Mouse (Mus musculus): ENCODE data around the gene Pnrc1. TPM values are rescaled to one million over a fixed set of nuclear protein-coding genes. Genes with fewer than 3 reads are reported as not detected.

The Pnrc1 gene
- polyA plus RNA-seq, 1 experiment from 2014 or later = 86.2 TPM

DNA sequence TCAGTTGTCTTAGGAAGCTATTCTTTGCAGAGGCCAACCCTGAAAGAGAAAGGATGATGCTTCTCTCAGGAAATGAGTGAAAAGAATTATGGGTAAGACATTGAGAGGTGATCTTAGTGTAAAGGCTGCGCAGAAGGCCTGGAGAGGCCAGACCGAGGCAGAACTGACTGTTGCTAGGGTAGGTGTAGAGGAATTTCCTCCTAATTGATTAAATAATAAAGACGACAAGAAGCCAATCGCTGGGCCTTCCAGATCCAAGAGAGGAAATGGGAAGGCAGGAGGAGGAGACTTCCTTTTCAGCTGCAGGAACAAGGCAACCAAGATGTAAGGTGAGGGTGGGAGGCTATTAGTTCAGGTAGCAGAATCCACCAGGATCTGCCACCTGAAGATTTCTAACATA, 35.3 kb downstream of the Pnrc1 start:
- 78% methylated on average over 4 of the region's 4 CpGs for WGBS

DNA sequence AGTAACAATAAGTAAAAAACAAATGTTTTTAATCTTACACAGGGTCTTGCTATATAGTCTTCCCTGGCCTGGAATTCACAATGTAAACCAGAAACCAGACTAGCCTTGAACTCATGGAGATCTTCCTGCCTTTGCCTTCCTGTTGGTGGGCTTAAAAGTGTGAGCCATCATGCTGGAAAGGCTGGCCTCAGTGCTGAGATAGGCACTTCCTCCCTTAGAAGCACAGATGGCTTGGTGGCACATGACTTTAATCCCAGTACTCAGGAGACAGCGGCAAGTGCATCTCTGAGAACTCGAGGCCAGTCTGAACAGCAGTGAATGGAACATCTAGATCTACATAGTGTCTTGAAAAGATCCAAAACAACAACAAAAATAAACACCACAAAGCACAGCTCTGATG, 39.1 kb downstream of the Pnrc1 start:
- Histone ChIP-seq H3K9ac (ENCODE audit: low read length) (no peak overlapping the region), H3K27me3 (ENCODE audit: control insufficient read depth, insufficient read depth, low read length) (no peaks in the 10 kb centered on the region), H3K4me2 (ENCODE audit: low read depth, low read length) (no peak overlapping the region), H3K27ac (ENCODE audit: low read length) (no peak overlapping the region), H3K4me3 (ENCODE audit: low read length) (no peak overlapping the region), H3K9me3 (replicated peaks; ENCODE audit: control insufficient read depth, low read length) (no peaks in the 10 kb centered on the region), H3K36me3 (ENCODE audit: control insufficient read depth, insufficient read depth) (peaks cover 2% of the 10 kb centered on the region; the same call in 1 of the 2 replicates), H3K4me1 (ENCODE audit: control insufficient read depth, insufficient read depth, low read length) (peaks cover 12% of the 10 kb centered on the region)
- ATAC-seq (replicated peaks; ENCODE audit: extremely low read depth, insufficient read depth, low FRiP score) = no peak
- WGBS = 85% methylated on average over 2 of the region's 2 CpGs

More for the DNA sequence above, 35.3 kb downstream of the Pnrc1 start:
- no peak overlapping the region for H3K4me3 ChIP-seq (ENCODE audit: low read length)
- H3K4me1 ChIP-seq (ENCODE audit: control insufficient read depth, insufficient read depth, low read length) = peaks cover 5% of the 10 kb centered on the region
- no peaks in the 10 kb centered on the region for H3K9me3 ChIP-seq (replicated peaks; ENCODE audit: control insufficient read depth, low read length)
- no peak overlapping the region for H3K27ac ChIP-seq (ENCODE audit: low read length)
- no peaks in the 10 kb centered on the region for H3K27me3 ChIP-seq (ENCODE audit: control insufficient read depth, insufficient read depth, low read length)
- no peak overlapping the region for H3K4me2 ChIP-seq (ENCODE audit: low read depth, low read length)
- no peaks in the 10 kb centered on the region for H3K36me3 ChIP-seq (ENCODE audit: control insufficient read depth, insufficient read depth)
- ATAC-seq (replicated peaks; ENCODE audit: extremely low read depth, insufficient read depth, low FRiP score) = no peak
- H3K9ac ChIP-seq (ENCODE audit: low read length) = no peak overlapping the region

DNA sequence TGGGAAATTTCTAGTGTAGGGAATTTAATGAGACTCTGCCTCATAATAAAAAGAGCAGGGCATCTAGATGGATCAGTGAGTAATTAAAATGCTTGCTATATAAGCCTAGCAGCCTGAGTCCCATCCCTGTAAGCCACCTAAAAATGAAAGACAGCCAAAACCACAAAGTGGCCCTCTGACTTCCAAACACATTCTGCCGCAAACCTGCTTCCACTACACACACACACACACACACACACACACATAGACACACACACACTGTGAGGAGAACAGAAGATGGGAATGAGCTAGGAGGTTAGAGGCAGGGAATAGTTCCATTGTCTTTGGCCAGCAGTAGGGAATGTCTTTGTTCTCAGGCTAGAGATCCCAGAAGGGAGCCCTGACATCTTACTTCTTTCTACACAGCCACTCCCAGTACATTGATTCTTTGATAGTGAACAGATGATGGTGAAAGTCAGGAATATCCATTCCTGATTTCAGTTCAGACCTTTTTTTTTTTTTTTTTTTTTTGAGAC, 40.2 kb downstream of the Pnrc1 start:
- no peaks in the 10 kb centered on the region for H3K27me3 ChIP-seq (ENCODE audit: control insufficient read depth, insufficient read depth, low read length)
- H3K4me1 ChIP-seq (ENCODE audit: control insufficient read depth, insufficient read depth, low read length) = peaks cover 22% of the 10 kb centered on the region
- no peak overlapping the region for H3K9ac ChIP-seq (ENCODE audit: low read length)
- H3K4me3 ChIP-seq (ENCODE audit: low read length) = no peak overlapping the region
- no peak for ATAC-seq (replicated peaks; ENCODE audit: extremely low read depth, insufficient read depth, low FRiP score)
- WGBS = 79% methylated on average over 1 of the region's 1 CpGs
- 0 out of 2 replicates have a peak overlapping the region, but pooled peaks have one; percentile 10 for H3K27ac ChIP-seq (ENCODE audit: low read length)
- H3K9me3 ChIP-seq (replicated peaks; ENCODE audit: control insufficient read depth, low read length) = no peaks in the 10 kb centered on the region
- H3K4me2 ChIP-seq (ENCODE audit: low read depth, low read length) = no peak overlapping the region
- H3K36me3 ChIP-seq (ENCODE audit: control insufficient read depth, insufficient read depth) = peaks cover 13% of the 10 kb centered on the region

DNA sequence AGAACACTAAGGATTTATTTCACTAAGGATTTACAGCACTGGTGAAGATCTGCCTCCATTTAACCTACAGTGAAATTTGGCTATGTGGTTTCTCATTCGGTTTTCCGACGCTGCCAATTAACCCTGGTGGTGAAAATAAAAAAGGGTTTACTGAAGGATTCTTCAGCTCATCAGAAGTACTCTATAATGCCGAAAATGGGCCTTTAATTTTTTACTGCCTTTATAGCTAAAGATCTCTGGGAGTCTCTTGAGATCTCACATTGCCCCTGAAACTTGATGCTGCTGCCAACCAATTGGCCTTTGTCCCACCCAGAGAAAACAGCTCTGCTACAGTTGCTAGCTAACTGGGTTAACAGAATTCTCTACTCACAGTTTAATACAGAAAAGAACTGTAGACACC, 41.0 kb downstream of the Pnrc1 start:
- Histone ChIP-seq H3K4me1 (ENCODE audit: control insufficient read depth, insufficient read depth, low read length) (peaks cover 27% of the 10 kb centered on the region), H3K4me3 (ENCODE audit: low read length) (peak overlapping the region; percentile 90), H3K9ac (ENCODE audit: low read length) (peak overlapping the region; percentile 74), H3K4me2 (ENCODE audit: low read depth, low read length) (peak overlapping the region; percentile 68), H3K36me3 (ENCODE audit: control insufficient read depth, insufficient read depth) (peaks cover 21% of the 10 kb centered on the region), H3K27me3 (ENCODE audit: control insufficient read depth, insufficient read depth, low read length) (no peaks in the 10 kb centered on the region), H3K27ac (ENCODE audit: low read length) (peak overlapping the region; percentile 100), H3K9me3 (replicated peaks; ENCODE audit: control insufficient read depth, low read length) (no peaks in the 10 kb centered on the region)
- 1% methylated on average over 4 of the region's 4 CpGs for WGBS
- no peak for ATAC-seq (replicated peaks; ENCODE audit: extremely low read depth, insufficient read depth, low FRiP score)

DNA sequence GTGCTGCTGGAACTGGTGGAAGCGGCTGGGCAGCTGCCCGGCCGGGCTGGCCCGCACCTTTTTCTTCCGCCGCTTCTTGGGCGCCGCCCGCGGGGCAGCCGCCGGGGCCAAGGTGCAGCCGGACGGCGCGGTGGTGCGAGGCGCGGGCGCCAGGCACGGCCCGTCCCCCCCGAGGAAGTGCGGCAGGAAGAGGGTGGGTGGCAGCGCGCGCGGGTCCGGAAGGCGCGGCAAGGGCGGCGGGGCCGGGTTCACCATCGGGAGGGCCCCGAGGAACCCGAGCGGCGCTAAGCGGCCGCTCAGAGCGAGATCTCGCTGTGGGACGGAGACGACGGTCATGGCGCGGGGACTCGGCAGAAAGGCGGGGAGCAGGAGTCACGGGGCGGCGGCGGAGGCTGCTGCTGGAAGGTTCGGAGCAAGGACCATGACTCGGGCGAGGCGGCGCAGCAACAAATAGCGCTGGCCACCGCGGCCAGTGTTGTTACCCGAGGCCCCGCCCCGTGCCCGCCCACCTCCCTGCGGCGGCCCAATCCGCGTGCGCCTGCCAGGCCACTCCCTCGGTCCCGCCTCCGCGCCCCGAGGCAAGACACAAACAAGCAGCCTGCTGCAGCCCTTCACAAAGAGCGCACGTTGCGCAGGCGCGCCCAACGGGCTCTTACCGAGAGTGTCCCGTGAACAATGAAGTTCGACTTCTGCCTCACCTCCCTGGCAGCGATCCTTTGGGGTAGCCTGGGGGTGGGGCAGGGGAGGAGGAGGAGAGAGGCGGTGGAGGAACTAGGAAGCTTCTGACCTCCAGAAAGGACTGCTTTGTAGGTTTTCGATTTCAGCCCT, 41.7 kb downstream of the Pnrc1 start:
- H3K36me3 ChIP-seq (ENCODE audit: control insufficient read depth, insufficient read depth) = peaks cover 21% of the 10 kb centered on the region
- peaks cover 28% of the 10 kb centered on the region for H3K4me1 ChIP-seq (ENCODE audit: control insufficient read depth, insufficient read depth, low read length)
- ATAC-seq (replicated peaks; ENCODE audit: extremely low read depth, insufficient read depth, low FRiP score) = peak; percentile 92
- H3K4me2 ChIP-seq (ENCODE audit: low read depth, low read length) = peak overlapping the region; percentile 68
- no peaks in the 10 kb centered on the region for H3K9me3 ChIP-seq (replicated peaks; ENCODE audit: control insufficient read depth, low read length)
- H3K27me3 ChIP-seq (ENCODE audit: control insufficient read depth, insufficient read depth, low read length) = no peaks in the 10 kb centered on the region
- peak overlapping the region; percentile 100 for H3K27ac ChIP-seq (ENCODE audit: low read length)
- under 1% methylated on average over 87 of the region's 88 CpGs for WGBS
- peak overlapping the region; percentile 90 for H3K4me3 ChIP-seq (ENCODE audit: low read length)
- peak overlapping the region; percentile 100 for H3K9ac ChIP-seq (ENCODE audit: low read length)

DNA sequence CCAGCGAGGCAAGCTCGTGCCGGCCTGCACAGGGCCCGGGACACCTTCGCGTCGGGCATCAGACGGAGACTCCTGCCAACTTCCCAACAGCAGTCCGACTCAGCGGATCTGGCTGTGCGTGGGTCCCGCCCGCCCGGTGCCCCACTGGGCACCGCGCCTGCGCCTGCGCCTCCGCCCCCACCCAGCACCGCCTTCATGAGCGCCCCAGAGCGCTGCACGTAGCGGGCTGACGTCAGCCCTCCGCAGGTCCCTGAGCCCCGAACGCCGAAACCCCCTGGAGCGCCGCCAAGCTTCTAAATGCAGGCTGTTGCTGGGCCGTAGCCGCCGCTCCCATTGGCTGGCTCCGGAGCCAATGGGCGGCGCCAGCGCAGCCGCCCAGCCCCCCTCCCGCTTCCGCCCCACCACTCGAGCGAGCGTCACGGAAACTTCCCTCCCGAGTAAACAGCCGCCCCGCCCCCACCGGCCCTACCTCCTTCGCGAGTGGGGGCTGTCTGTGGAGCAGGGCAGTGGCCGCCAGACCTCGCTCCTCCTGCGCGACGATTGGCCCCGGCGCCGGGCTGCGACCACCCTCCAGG, 42.4 kb downstream of the Pnrc1 start:
- Histone ChIP-seq H3K9ac (ENCODE audit: low read length) (peak overlapping the region; percentile 100), H3K36me3 (ENCODE audit: control insufficient read depth, insufficient read depth) (peaks cover 21% of the 10 kb centered on the region), H3K4me1 (ENCODE audit: control insufficient read depth, insufficient read depth, low read length) (peaks cover 28% of the 10 kb centered on the region), H3K27me3 (ENCODE audit: control insufficient read depth, insufficient read depth, low read length) (no peaks in the 10 kb centered on the region), H3K9me3 (replicated peaks; ENCODE audit: control insufficient read depth, low read length) (no peaks in the 10 kb centered on the region), H3K27ac (ENCODE audit: low read length) (peak overlapping the region; percentile 100), H3K4me2 (ENCODE audit: low read depth, low read length) (peak overlapping the region; percentile 93), H3K4me3 (ENCODE audit: low read length) (peak overlapping the region; percentile 90)
- under 1% methylated on average over 58 of the region's 60 CpGs for WGBS
- peak; percentile 88 for ATAC-seq (replicated peaks; ENCODE audit: extremely low read depth, insufficient read depth, low FRiP score)

DNA sequence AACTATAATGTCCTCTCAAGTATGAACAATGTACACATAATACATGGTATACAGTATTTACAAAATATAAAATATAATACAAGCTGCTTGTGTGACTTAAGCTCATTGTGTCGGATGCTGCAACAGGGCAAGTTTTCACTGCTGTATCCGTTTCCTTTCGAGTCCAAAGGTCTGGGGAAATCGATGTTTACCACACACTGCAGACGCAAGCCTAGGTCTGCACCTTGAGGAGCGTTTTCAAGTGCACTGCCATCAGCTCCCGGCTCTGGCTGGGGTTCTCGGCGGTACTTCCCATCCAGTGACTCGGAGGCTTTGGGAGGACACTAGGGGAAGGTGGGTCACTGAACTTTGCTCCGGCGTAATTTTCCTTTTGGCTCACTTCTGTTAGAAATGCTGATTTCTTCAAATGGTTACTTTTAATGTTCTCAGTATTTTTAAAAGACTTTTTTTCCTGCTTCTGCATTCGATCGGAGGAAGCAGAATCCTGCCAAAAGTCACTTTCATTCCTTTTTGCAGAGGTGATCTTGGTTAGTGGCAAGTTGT, 44.0 kb downstream of the Pnrc1 start:
- Histone ChIP-seq H3K9me3 (replicated peaks; ENCODE audit: control insufficient read depth, low read length) (no peaks in the 10 kb centered on the region), H3K36me3 (ENCODE audit: control insufficient read depth, insufficient read depth) (peaks cover 21% of the 10 kb centered on the region), H3K27me3 (ENCODE audit: control insufficient read depth, insufficient read depth, low read length) (no peaks in the 10 kb centered on the region), H3K4me3 (ENCODE audit: low read length) (peak overlapping the region; percentile 90), H3K27ac (ENCODE audit: low read length) (peak overlapping the region; percentile 49; the same call in 1 of the 2 replicates), H3K4me1 (ENCODE audit: control insufficient read depth, insufficient read depth, low read length) (peaks cover 28% of the 10 kb centered on the region), H3K9ac (ENCODE audit: low read length) (peak overlapping the region; percentile 81), H3K4me2 (ENCODE audit: low read depth, low read length) (peak overlapping the region; percentile 93)
- 74% methylated on average over 14 of the region's 14 CpGs for WGBS
- no peak for ATAC-seq (replicated peaks; ENCODE audit: extremely low read depth, insufficient read depth, low FRiP score)

DNA sequence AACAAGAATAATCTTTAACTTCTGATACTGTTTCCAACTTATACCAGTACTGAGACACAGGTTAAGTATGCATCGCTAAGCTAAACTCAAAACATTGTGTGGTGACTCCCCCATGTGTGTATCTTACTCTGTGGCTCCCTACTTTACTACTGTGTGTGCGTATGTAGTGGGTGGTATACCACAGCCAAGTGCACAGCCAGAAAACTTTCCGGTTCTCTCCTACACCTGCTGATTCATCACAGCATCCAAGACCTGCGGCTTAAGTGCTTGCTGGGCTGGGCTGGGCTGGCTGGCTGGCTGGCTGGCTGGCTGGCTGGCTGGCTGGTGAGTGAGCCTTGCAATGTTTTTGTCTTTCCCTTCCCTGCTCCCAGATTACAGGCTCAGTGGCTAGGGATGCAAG, 46.0 kb downstream of the Pnrc1 start:
- Histone ChIP-seq H3K4me3 (ENCODE audit: low read length) (no peak overlapping the region), H3K9me3 (replicated peaks; ENCODE audit: control insufficient read depth, low read length) (no peaks in the 10 kb centered on the region), H3K4me1 (ENCODE audit: control insufficient read depth, insufficient read depth, low read length) (peaks cover 21% of the 10 kb centered on the region), H3K4me2 (ENCODE audit: low read depth, low read length) (no peak overlapping the region), H3K27me3 (ENCODE audit: control insufficient read depth, insufficient read depth, low read length) (no peaks in the 10 kb centered on the region), H3K9ac (ENCODE audit: low read length) (no peak overlapping the region), H3K27ac (ENCODE audit: low read length) (no peak overlapping the region), H3K36me3 (ENCODE audit: control insufficient read depth, insufficient read depth) (peaks cover 21% of the 10 kb centered on the region)
- no peak for ATAC-seq (replicated peaks; ENCODE audit: extremely low read depth, insufficient read depth, low FRiP score)
- 69% methylated on average over 4 of the region's 4 CpGs for WGBS
